In the genomic region with DNA sequence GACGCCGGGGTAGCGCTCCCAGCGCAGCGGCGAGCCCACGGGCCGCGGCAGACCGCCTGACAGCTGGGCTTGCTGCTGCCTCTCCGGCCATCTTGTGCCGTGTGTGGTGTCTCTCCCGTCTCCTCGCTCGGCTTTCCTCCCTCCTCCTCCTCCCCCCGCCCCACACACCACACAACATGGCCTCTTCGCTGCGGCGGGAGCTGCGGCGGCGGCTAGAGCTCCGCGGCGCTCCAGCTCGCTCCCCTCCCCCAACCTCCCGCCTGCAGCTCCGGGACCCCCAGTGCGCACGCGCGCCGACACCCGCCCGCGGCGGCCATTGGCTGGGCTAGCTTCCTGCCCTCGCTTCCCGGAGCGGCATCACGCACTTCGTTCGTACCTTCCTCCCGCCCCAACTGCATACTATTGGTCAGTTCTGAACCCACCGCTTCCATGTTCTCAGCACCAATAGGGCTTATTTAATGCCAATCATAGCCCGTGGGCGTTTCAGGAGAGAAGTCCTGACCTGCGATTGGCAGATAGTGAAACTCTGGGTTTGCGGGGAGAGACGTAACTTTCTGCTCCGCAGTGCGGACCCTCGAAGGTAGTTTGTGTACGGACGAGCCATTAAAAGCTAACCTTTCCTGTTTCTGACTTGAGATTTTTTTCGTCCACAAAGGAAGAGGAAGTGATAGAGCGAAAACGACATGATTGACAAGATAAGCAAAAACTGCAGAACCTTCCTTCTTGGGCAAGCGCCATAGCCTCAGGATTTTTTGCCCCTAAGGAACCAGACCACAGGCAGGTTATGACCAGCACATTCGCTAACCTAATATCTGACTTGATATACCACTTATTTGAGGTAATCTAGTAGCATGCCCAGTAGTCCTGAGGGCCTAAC, we compare ENCODE assay signal across 8 mouse cellular contexts. TPM values are rescaled to one million over a fixed set of nuclear protein-coding genes. Genes with fewer than 3 reads are reported as not detected.
DNase-seq lines count a peak whose midpoint lies in the region; ATAC-seq and TF ChIP-seq lines count a peak whose summit lies in the region.

No protein-coding gene starts in this region.

- H3K4me2 ChIP-seq in forebrain, embryonic 12.5 days: peak overlapping the region; percentile 68
- H3K4me2 ChIP-seq in heart, postnatal 0 days (ENCODE audit: low read depth, low read length): peak overlapping the region; percentile 79
- H3K4me2 ChIP-seq in liver, embryonic 16.5 days (ENCODE audit: low read depth, low read length): peak overlapping the region; percentile 72
- H3K4me2 ChIP-seq in neural tube, embryonic 13.5 days: peak overlapping the region; percentile 60

- peaks cover 50% of the 10 kb centered on the region for H3K4me1 ChIP-seq in E14TG2a.4 (replicated peaks; ENCODE audit: low read depth, low read length)
- H3K4me1 ChIP-seq in forebrain, embryonic 12.5 days: peaks cover 16% of the 10 kb centered on the region
- H3K4me1 ChIP-seq in heart, postnatal 0 days (ENCODE audit: control insufficient read depth, insufficient read depth): 0 out of 2 replicates have a peak, but pooled peaks cover 3% of the 10 kb centered on the region
- H3K4me1 ChIP-seq in liver, embryonic 16.5 days (ENCODE audit: control insufficient read depth, low read depth, low read length): peaks cover 14% of the 10 kb centered on the region
- peaks cover 17% of the 10 kb centered on the region for H3K4me1 ChIP-seq in neural tube, embryonic 13.5 days (replicated peaks)
- H3K4me1 ChIP-seq in testis, adult 2 months (ENCODE audit: control insufficient read depth, insufficient read depth, low read length): peaks cover 5% of the 10 kb centered on the region; the same call in 1 of the 2 replicates

- peak; percentile 100 for DNase-seq in c-Kit-positive CD71-positive TER-119-positive erythroid progenitor cells, embryonic 14.5 days (ENCODE audit: low spot score)
- DNase-seq in heart, postnatal 0 days (ENCODE audit: low spot score): peak; percentile 100
- peak; percentile 99 to 100 for DNase-seq in kidney, postnatal 4 days

- WGBS in forebrain, embryonic 12.5 days: under 1% methylated on average over 60 of the region's 60 CpGs
- 3% methylated on average over 33 of the region's 60 CpGs for WGBS in heart, postnatal 0 days
- under 1% methylated on average over 58 of the region's 60 CpGs for WGBS in liver, embryonic 16.5 days (ENCODE audit: insufficient replicate concordance)
- WGBS in neural tube, embryonic 13.5 days: under 1% methylated on average over 60 of the region's 60 CpGs

- H3K27me3 ChIP-seq in E14TG2a.4 (ENCODE audit: insufficient read depth, low read length): peaks cover 5% of the 10 kb centered on the region; the same call in 1 of the 2 replicates
- H3K27me3 ChIP-seq in forebrain, embryonic 12.5 days: no peaks in the 10 kb centered on the region
- H3K27me3 ChIP-seq in heart, postnatal 0 days (ENCODE audit: control insufficient read depth, insufficient read depth, low read length): no peaks in the 10 kb centered on the region
- no peaks in the 10 kb centered on the region for H3K27me3 ChIP-seq in liver, embryonic 16.5 days (ENCODE audit: control insufficient read depth, insufficient read depth, low read depth, low read length)
- no peaks in the 10 kb centered on the region for H3K27me3 ChIP-seq in neural tube, embryonic 13.5 days
- H3K27me3 ChIP-seq in testis, adult 2 months (ENCODE audit: control insufficient read depth, insufficient read depth, low read length): no peaks in the 10 kb centered on the region

- TF ChIP-seq POLR2A in testis, adult 2 months (IDR thresholded peaks at IDR 0.05; ENCODE audit: control insufficient read depth, low read depth, low read length): peak; percentile 94

- peak overlapping the region; percentile 100 for H3K27ac ChIP-seq in forebrain, embryonic 12.5 days
- peak overlapping the region; percentile 100 for H3K27ac ChIP-seq in heart, postnatal 0 days (ENCODE audit: low read depth)
- peak overlapping the region; percentile 99 for H3K27ac ChIP-seq in liver, embryonic 16.5 days (ENCODE audit: low read length)
- peak overlapping the region; percentile 100 for H3K27ac ChIP-seq in neural tube, embryonic 13.5 days (replicated peaks)
- peak overlapping the region; percentile 95 for H3K27ac ChIP-seq in testis, adult 2 months (ENCODE audit: control insufficient read depth, insufficient read depth, low read depth, low read length)

- H3K4me3 ChIP-seq in E14TG2a.4 (replicated peaks; ENCODE audit: low read length): peak overlapping the region; percentile 95
- peak overlapping the region; percentile 95 for H3K4me3 ChIP-seq in forebrain, embryonic 12.5 days (replicated peaks)
- H3K4me3 ChIP-seq in heart, postnatal 0 days (ENCODE audit: low read depth, low read length): peak overlapping the region; percentile 100
- peak overlapping the region; percentile 99 for H3K4me3 ChIP-seq in liver, embryonic 16.5 days (ENCODE audit: low read depth, low read length)
- peak overlapping the region; percentile 100 for H3K4me3 ChIP-seq in neural tube, embryonic 13.5 days
- peak overlapping the region; percentile 94 for H3K4me3 ChIP-seq in testis, adult 2 months (ENCODE audit: control insufficient read depth, low read depth, low read length)

- TF ChIP-seq EP300 in heart, postnatal 0 days (IDR thresholded peaks at IDR 0.05; ENCODE audit: low read depth): peak; percentile 43

- no peak for TF ChIP-seq CTCF in E14TG2a.4 (conservative IDR thresholded peaks at IDR 0.05; ENCODE audit: low read length)
- TF ChIP-seq CTCF in heart, postnatal 0 days (IDR thresholded peaks at IDR 0.05; ENCODE audit: low read depth): no peak
- no peak for TF ChIP-seq CTCF in testis, adult 2 months (IDR thresholded peaks at IDR 0.05; ENCODE audit: control insufficient read depth, insufficient read depth, insufficient replicate concordance, low read depth, low read length)

- H3K9ac ChIP-seq in forebrain, embryonic 12.5 days: peak overlapping the region; percentile 100
- peak overlapping the region; percentile 100 for H3K9ac ChIP-seq in heart, postnatal 0 days (replicated peaks; ENCODE audit: low read depth, low read length)
- peak overlapping the region; percentile 100 for H3K9ac ChIP-seq in liver, embryonic 16.5 days (ENCODE audit: low read depth, low read length)
- H3K9ac ChIP-seq in neural tube, embryonic 13.5 days: peak overlapping the region; percentile 100

- H3K9me3 ChIP-seq in E14TG2a.4 (ENCODE audit: low read length): no peaks in the 10 kb centered on the region
- H3K9me3 ChIP-seq in forebrain, embryonic 12.5 days: no peaks in the 10 kb centered on the region
- no peaks in the 10 kb centered on the region for H3K9me3 ChIP-seq in heart, postnatal 0 days (replicated peaks; ENCODE audit: control insufficient read depth, low read length)
- no peaks in the 10 kb centered on the region for H3K9me3 ChIP-seq in liver, embryonic 16.5 days (replicated peaks; ENCODE audit: control insufficient read depth, low read length)
- no peaks in the 10 kb centered on the region for H3K9me3 ChIP-seq in neural tube, embryonic 13.5 days

- peak; percentile 100 for ATAC-seq in forebrain, embryonic 12.5 days (ENCODE audit: low FRiP score)
- peak; percentile 98 for ATAC-seq in heart, postnatal 0 days (ENCODE audit: insufficient read depth, low read depth)
- peak; percentile 98 for ATAC-seq in liver, embryonic 16.5 days (ENCODE audit: low read depth)
- ATAC-seq in neural tube, embryonic 13.5 days (ENCODE audit: low read depth): peak; percentile 100

- peaks cover 10% of the 10 kb centered on the region; the same call in 1 of the 2 replicates for H3K36me3 ChIP-seq in E14TG2a.4 (ENCODE audit: insufficient read depth, low read length)
- H3K36me3 ChIP-seq in forebrain, embryonic 12.5 days (replicated peaks): no peaks in the 10 kb centered on the region
- no peaks in the 10 kb centered on the region for H3K36me3 ChIP-seq in heart, postnatal 0 days (replicated peaks; ENCODE audit: control insufficient read depth, insufficient read depth, low read length)
- H3K36me3 ChIP-seq in liver, embryonic 16.5 days (ENCODE audit: control insufficient read depth, insufficient read depth): no peaks in the 10 kb centered on the region
- H3K36me3 ChIP-seq in neural tube, embryonic 13.5 days: no peaks in the 10 kb centered on the region
- H3K36me3 ChIP-seq in testis, adult 2 months (ENCODE audit: control insufficient read depth, insufficient read depth, low read length): no peaks in the 10 kb centered on the region

RNA-seq across cellular contexts. Expression of a gene that starts 16.9 kb away (rescaled TPM):
- polyA plus RNA-seq in forebrain, embryonic 12.5 days (2016; fragmentation: Nextera tagmentation; extraction: Ambion mirVana): 69.4 and 78.8 TPM in 2 replicates
- total RNA-seq in heart, postnatal 0 days (2014; rRNA removed; ENCODE audit: low replicate concordance): 43.0 and 65.5 TPM in 2 replicates
- 31.1 and 32.2 TPM in 2 replicates for polyA plus RNA-seq in heart, postnatal 0 days (2015; fragmentation: Nextera tagmentation; extraction: Ambion mirVana)
- 24.7 and 26.1 TPM in 2 replicates for polyA plus RNA-seq in liver, embryonic 16.5 days (2015; fragmentation: Nextera tagmentation; extraction: Ambion mirVana)
- polyA plus RNA-seq in neural tube, embryonic 13.5 days (2015; fragmentation: Nextera tagmentation; extraction: Ambion mirVana): 34.6 and 45.5 TPM in 2 replicates
- polyA plus RNA-seq in testis, adult 2 months (2012; rRNA removed): 17.7 and 20.6 TPM in 2 replicates

Comparison
In these comparisons a context has a peak if more than half of its experiments do, and no peak if none do; other contexts are left out.
1. Peak in every context shown above with its lines: DNase-seq, ATAC-seq, H3K4me3 ChIP-seq and H3K27ac ChIP-seq.